Mouse (Mus musculus) kidney, embryonic 15.5 days (tissue): Measurements from ENCODE around the gene Lrba. TPM values are rescaled to one million over a fixed set of nuclear protein-coding genes. Genes with fewer than 3 reads are reported as not detected.

ENCODE experiments used
- ATAC-seq: fragments of 200-750 bp; cut with Nextera tagmentation; replicated peaks from 2 replicates; pipeline ENCODE4 v1.8.0; 2017; ENCODE audit warnings: moderate TSS enrichment; ENCODE audit not compliant: low FRiP score
- H3K27ac ChIP-seq: fragments of 300-500 bp; sonication (generic); 2 replicates; pipeline ENCODE4 v1.5.1; 2015; ENCODE audit warnings: mild to moderate bottlenecking, inconsistent platforms
- H3K27me3 ChIP-seq: fragments of 300-500 bp; sonication (generic); 2 replicates; pipeline ENCODE4 v1.6.1; 2015; ENCODE audit warnings: inconsistent platforms
- H3K36me3 ChIP-seq: fragments of 300-500 bp; sonication (generic); 2 replicates; pipeline ENCODE4 v1.6.1; 2015; ENCODE audit warnings: inconsistent platforms
- H3K4me1 ChIP-seq: fragments of 300-500 bp; sonication (generic); 2 replicates; pipeline ENCODE4 v1.6.1; 2015; ENCODE audit warnings: inconsistent platforms
- H3K4me2 ChIP-seq: fragments of 300-500 bp; sonication (generic); 2 replicates; pipeline ENCODE4 v1.6.1; 2015; ENCODE audit warnings: moderate library complexity, mild to moderate bottlenecking, inconsistent platforms
- H3K4me3 ChIP-seq: fragments of 300-500 bp; sonication (generic); replicated peaks from 2 replicates; pipeline ENCODE4 v1.5.1; 2015; ENCODE audit warnings: mild to moderate bottlenecking, inconsistent platforms
- H3K9ac ChIP-seq: fragments of 300-500 bp; sonication (generic); 2 replicates; pipeline ENCODE4 v1.6.1; 2015; ENCODE audit warnings: mild to moderate bottlenecking, inconsistent platforms
- H3K9me3 ChIP-seq: fragments of 300-500 bp; sonication (generic); replicated peaks from 2 replicates; pipeline ENCODE4 v1.6.1; 2016; ENCODE audit warnings: inconsistent platforms
- WGBS: fragments of 180-500 bp; shearing (Covaris S2); methylation state at CpG from one replicate; pipeline ENCODE4 v1.1.7; 2015; ENCODE audit warnings: mixed read lengths; 5-methylcytosine and 5-hydroxymethylcytosine counted together
- polyA plus RNA-seq: library from polyadenylated mRNA; unstranded; fragments of >200 nt; fragmentation: Nextera tagmentation; extraction: Ambion mirVana; gene quantifications from 2 replicates; pipeline ENCODE4 v1.2.1, GENCODE M21; 2015

Gene Lrba
- polyA plus RNA-seq, 1 experiment from 2014 or later = 7.6 TPM

GRCm38 (mm10) chr3:86651006-86651405, 426.5 kb downstream of the Lrba start:
- WGBS = 67% methylated on average over 3 of the region's 3 CpGs
- no peak for ATAC-seq
- no peak overlapping the region for H3K27ac ChIP-seq
- no peaks in the 10 kb centered on the region for H3K36me3 ChIP-seq
- no peaks in the 10 kb centered on the region for H3K4me1 ChIP-seq
- H3K4me3 ChIP-seq = no peak overlapping the region
- H3K9me3 ChIP-seq = no peaks in the 10 kb centered on the region
- H3K4me2 ChIP-seq = no peak overlapping the region
- H3K27me3 ChIP-seq = no peaks in the 10 kb centered on the region
- no peak overlapping the region for H3K9ac ChIP-seq

DNA sequence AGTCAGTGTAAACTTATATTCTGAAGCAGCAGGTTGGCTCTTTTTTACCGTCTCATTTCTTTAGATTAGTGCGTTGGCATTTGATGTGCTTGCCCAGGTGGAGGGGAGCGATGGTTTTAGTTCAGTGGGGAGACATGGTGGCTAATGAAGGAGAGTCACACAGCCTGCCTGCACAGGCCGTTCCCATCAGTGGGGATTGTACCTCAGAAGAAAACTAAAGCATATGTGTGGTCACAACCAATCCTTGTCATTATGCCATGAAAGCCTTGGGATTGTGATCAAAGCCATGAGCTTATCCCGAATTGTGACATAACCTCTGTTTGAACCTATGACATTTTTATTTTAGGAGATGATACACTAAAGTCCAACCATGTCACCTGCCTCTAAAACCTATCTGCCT, 434.8 kb downstream of the Lrba start:
- H3K4me3 ChIP-seq = no peak overlapping the region
- H3K9me3 ChIP-seq = no peaks in the 10 kb centered on the region
- 85% methylated on average over 5 of the region's 5 CpGs for WGBS
- no peak overlapping the region for H3K27ac ChIP-seq
- no peaks in the 10 kb centered on the region for H3K4me1 ChIP-seq
- H3K9ac ChIP-seq = no peak overlapping the region
- no peaks in the 10 kb centered on the region for H3K27me3 ChIP-seq
- H3K36me3 ChIP-seq = no peaks in the 10 kb centered on the region
- H3K4me2 ChIP-seq = no peak overlapping the region
- no peak for ATAC-seq

- Histone ChIP-seq H3K4me1 (no peaks in the 10 kb centered on the region), H3K36me3 (no peaks in the 10 kb centered on the region), H3K9me3 (no peaks in the 10 kb centered on the region), H3K4me2 (no peak overlapping the region), H3K27me3 (no peaks in the 10 kb centered on the region), H3K27ac (no peak overlapping the region), H3K4me3 (no peak overlapping the region), H3K9ac (no peak overlapping the region)
- 28% methylated on average over 3 of the region's 3 CpGs for WGBS
- ATAC-seq = no peak
Observed at GRCm38 (mm10) chr3:86664399-86664798, 439.9 kb downstream of the Lrba start.

GRCm38 (mm10) chr3:86668146-86668545, 443.7 kb downstream of the Lrba start:
- WGBS = 53% methylated on average over 8 of the region's 8 CpGs
- H3K4me3 ChIP-seq = no peak overlapping the region
- no peak overlapping the region for H3K27ac ChIP-seq
- ATAC-seq = no peak
- H3K9ac ChIP-seq = no peak overlapping the region
- no peaks in the 10 kb centered on the region for H3K9me3 ChIP-seq
- H3K4me1 ChIP-seq = no peaks in the 10 kb centered on the region
- H3K36me3 ChIP-seq = no peaks in the 10 kb centered on the region
- no peaks in the 10 kb centered on the region for H3K27me3 ChIP-seq
- no peak overlapping the region for H3K4me2 ChIP-seq

GRCm38 (mm10) chr3:86677573-86678155, 453.2 kb downstream of the Lrba start:
- Histone ChIP-seq H3K36me3 (no peaks in the 10 kb centered on the region), H3K4me2 (no peak overlapping the region), H3K9me3 (no peaks in the 10 kb centered on the region), H3K27ac (no peak overlapping the region), H3K27me3 (no peaks in the 10 kb centered on the region), H3K9ac (no peak overlapping the region), H3K4me3 (no peak overlapping the region), H3K4me1 (no peaks in the 10 kb centered on the region)
- WGBS = 70% methylated on average over 2 of the region's 2 CpGs
- ATAC-seq = no peak

DNA sequence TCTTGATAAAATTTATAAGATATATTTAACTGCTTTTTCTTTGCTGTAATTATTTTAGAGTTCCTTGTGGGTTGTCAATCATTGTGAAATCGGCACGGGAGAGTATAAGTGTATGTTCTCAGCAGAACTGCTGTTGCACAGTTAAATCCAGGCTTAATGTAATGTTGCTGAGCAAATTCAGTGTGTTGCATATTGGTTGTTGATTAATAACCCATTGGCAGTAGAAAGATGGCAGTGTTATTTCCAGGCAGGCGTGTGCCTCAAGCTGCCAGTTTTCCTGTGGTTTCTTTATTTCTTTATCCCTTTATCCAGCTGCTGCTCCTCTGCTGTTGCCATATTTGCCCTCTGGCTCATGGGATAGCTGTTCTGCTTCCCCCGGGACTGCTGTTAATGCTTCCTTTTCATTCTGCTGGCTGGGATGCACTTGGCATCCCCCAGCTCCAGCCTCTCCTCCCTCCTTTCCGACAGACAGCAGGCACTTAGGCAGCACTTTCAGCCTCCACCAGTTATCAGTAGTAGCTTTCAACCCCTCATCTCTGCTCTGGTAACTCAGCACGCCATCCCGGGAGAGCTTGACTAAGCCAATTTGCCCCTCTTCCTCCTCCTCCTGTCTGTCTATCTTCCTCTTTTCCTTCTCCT, 463.2 kb downstream of the Lrba start:
- Histone ChIP-seq H3K4me1 (no peaks in the 10 kb centered on the region), H3K4me3 (no peak overlapping the region), H3K9me3 (no peaks in the 10 kb centered on the region), H3K27ac (no peak overlapping the region), H3K36me3 (no peaks in the 10 kb centered on the region), H3K9ac (no peak overlapping the region), H3K4me2 (no peak overlapping the region), H3K27me3 (no peaks in the 10 kb centered on the region)
- 47% methylated on average over 7 of the region's 7 CpGs for WGBS
- no peak for ATAC-seq

DNA sequence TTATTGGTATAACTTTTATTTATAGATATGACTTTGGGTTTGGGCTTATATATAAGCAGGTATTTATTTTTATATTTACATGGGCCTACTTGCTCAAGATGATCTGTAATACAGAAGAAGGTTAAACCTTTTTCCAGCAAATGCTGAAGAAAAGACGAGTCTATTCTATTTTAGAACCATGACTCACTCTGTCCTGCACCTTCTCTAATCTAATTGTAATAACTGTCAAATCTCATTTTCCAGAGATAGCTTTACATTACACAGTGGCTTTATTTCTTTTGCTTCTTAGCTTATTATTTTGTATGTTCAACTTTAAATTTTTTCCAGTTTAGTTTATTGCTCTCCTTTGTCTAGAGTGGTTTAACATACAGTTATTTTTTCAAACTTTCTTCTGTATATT, 464.0 kb downstream of the Lrba start:
- no peaks in the 10 kb centered on the region for H3K9me3 ChIP-seq
- no peak for ATAC-seq
- WGBS = 67% methylated on average over 1 of the region's 1 CpGs
- no peak overlapping the region for H3K4me3 ChIP-seq
- no peaks in the 10 kb centered on the region for H3K36me3 ChIP-seq
- no peaks in the 10 kb centered on the region for H3K27me3 ChIP-seq
- H3K4me1 ChIP-seq = no peaks in the 10 kb centered on the region
- H3K27ac ChIP-seq = no peak overlapping the region
- no peak overlapping the region for H3K9ac ChIP-seq
- no peak overlapping the region for H3K4me2 ChIP-seq

DNA sequence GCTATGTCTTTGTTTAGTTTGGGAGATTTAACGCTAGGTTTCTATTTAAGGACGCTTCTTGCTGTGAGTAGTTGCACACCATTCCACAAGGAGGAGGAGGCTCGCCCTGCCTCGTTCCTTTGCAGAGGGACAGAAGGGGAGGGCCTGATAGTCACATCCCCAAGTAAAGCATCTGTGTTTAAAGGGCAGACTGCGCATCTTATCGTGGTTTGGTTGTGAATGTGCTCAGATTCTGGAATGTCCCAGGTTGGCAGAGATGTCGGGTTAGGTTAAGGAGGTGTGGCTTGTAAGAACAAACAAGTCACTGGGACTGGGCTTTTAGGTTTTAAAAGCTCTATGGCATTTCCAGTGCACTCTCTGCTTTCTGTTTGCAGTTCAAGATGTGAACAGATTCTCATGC, 464.8 kb downstream of the Lrba start:
- Histone ChIP-seq H3K27ac (no peak overlapping the region), H3K36me3 (no peaks in the 10 kb centered on the region), H3K4me1 (no peaks in the 10 kb centered on the region), H3K9me3 (no peaks in the 10 kb centered on the region), H3K4me2 (no peak overlapping the region), H3K4me3 (no peak overlapping the region), H3K27me3 (no peaks in the 10 kb centered on the region), H3K9ac (no peak overlapping the region)
- no peak for ATAC-seq
- WGBS = 30% methylated on average over 7 of the region's 7 CpGs

DNA sequence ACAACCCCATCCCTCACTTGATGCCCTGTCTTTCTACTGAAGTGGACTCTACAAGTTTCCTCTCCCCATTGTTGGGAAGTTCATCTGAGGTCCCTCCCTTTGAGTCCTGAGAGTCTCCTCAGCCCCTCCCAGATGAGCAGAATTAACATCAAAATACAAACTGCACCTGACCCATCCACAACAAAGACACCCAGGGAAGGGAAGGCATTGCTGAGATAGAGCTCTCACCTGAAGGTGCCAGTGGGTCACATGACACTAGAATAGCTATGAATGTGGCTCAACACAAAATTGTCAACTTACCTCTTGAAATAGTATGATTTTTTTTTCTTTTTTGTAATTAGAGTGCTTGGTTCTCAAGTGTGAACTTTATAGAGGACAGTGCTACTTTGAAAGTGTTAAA, 468.3 kb downstream of the Lrba start:
- Histone ChIP-seq H3K27ac (no peak overlapping the region), H3K36me3 (no peaks in the 10 kb centered on the region), H3K4me1 (no peaks in the 10 kb centered on the region), H3K9me3 (no peaks in the 10 kb centered on the region), H3K27me3 (no peaks in the 10 kb centered on the region), H3K9ac (no peak overlapping the region), H3K4me2 (no peak overlapping the region), H3K4me3 (no peak overlapping the region)
- ATAC-seq = no peak

- no peak overlapping the region for H3K9ac ChIP-seq
- no peak overlapping the region for H3K27ac ChIP-seq
- 65% methylated on average over 7 of the region's 7 CpGs for WGBS
- no peak overlapping the region for H3K4me3 ChIP-seq
- H3K4me2 ChIP-seq = no peak overlapping the region
- no peaks in the 10 kb centered on the region for H3K9me3 ChIP-seq
- H3K27me3 ChIP-seq = no peaks in the 10 kb centered on the region
- H3K36me3 ChIP-seq = no peaks in the 10 kb centered on the region
- no peaks in the 10 kb centered on the region for H3K4me1 ChIP-seq
- ATAC-seq = no peak
Observed at GRCm38 (mm10) chr3:86693553-86693952, 469.1 kb downstream of the Lrba start.

DNA sequence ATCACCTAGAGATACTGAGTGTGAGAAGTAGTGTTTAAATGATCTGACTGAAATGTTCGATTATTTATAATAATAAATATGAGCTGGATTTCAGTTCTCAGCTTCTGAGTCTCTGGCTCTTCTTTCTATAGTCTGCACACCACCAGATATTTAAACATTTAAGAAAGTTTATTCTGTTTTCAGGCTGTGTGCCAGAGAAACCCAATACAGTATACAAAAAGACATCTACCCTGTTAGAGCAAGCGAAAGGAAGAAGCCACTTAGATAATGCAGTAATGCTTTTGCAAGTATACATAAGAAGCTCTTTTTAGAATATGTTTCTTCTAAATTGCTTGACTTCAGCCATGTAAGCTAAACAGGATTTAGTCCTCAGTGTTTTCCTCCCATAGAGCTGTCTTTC, 474.5 kb downstream of the Lrba start:
- ATAC-seq = no peak
- H3K27ac ChIP-seq = no peak overlapping the region

DNA sequence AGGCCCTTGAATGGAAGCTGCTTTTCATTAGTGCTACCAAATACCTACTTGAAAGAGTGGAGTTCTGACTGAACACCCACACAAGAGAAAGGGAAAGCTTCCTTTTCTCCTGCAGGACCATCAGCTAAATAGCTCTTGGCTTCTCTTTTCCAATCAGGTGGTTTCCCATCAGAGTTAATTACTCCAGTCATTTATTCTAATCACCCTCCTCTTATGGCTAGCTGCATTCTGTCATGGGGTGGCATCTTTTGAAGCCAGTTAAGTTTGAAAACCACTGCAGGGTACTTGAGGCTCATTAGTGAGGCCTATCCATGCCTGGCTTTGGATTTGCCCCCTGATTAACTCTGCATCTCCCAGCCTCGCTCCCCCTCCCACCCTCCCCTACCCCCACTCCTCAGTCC, 476.7 kb downstream of the Lrba start:
- Histone ChIP-seq H3K27ac (no peak overlapping the region), H3K9me3 (no peaks in the 10 kb centered on the region), H3K36me3 (no peaks in the 10 kb centered on the region), H3K4me2 (no peak overlapping the region), H3K27me3 (no peaks in the 10 kb centered on the region), H3K4me3 (no peak overlapping the region), H3K9ac (no peak overlapping the region), H3K4me1 (peaks cover 6% of the 10 kb centered on the region; the same call in 1 of the 2 replicates)
- WGBS = 7% methylated on average over 1 of the region's 1 CpGs
- no peak; the same call in 1 of the 2 replicates for ATAC-seq

More for the DNA sequence above, 474.5 kb downstream of the Lrba start:
- Histone ChIP-seq H3K4me2 (no peak overlapping the region), H3K36me3 (no peaks in the 10 kb centered on the region), H3K9me3 (no peaks in the 10 kb centered on the region), H3K4me1 (peaks cover 6% of the 10 kb centered on the region; the same call in 1 of the 2 replicates), H3K9ac (no peak overlapping the region), H3K4me3 (no peak overlapping the region), H3K27me3 (no peaks in the 10 kb centered on the region)
- 94% methylated on average over 2 of the region's 2 CpGs for WGBS

- Histone ChIP-seq H3K9ac (no peak overlapping the region), H3K4me3 (no peak overlapping the region), H3K4me2 (no peak overlapping the region), H3K9me3 (no peaks in the 10 kb centered on the region), H3K27ac (no peak overlapping the region), H3K27me3 (no peaks in the 10 kb centered on the region), H3K4me1 (no peaks in the 10 kb centered on the region), H3K36me3 (no peaks in the 10 kb centered on the region)
- ATAC-seq = no peak
- WGBS = 31% methylated on average over 4 of the region's 4 CpGs
Observed at GRCm38 (mm10) chr3:86709472-86709871, 485.0 kb downstream of the Lrba start.
